Mouse (Mus musculus) gastrocnemius, postnatal 36 days (tissue): ENCODE measurements around the gene Zbed5. TPM values are rescaled to one million over a fixed set of nuclear protein-coding genes. Genes with fewer than 3 reads are reported as not detected.

Source experiments
- DNase-seq, 2 experiments: peaks; one replicate each; pipeline ENCODE4 v3.0.0; 2022
- intact Hi-C: fragments of 180-260 bp; cut with DNase I; formaldehyde crosslinking; loops from one replicate; pipeline ENCODE4 v1.15.1; 2025
- total RNA-seq, 2 experiments: library from RNA; stranded (reverse); gene quantifications; 2 replicates each; pipeline ENCODE4 v1.2.3; 2021

Zbed5 gene
- total RNA-seq, 2 experiments from 2014 or later: 0.23 to 0.27 TPM

DNA sequence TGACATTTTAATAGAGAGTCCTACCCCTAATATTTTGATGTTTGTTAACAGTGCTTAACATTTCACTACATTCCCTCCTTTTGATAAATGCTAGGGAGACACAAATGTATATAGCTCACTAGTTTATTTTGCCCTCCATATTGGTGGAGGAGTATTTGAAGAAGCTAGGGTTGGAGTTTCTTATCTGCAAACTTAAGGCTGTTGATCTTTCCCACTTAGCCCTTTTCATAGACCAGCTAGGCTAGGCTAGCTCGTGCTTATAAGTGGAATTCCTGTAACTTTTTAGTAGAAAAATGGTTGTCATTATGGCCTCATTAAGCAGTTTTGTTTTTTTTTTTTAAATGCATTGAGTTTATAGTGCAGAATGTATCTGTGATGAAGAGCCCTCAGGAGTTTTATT lies 47.9 kb downstream of the Zbed5 start:
- intact Hi-C loops: no loop called here
- no peak for DNase-seq

GRCm38 (mm10) chr5:129947528-129948033 lies 52.1 kb downstream of the Zbed5 start:
- intact Hi-C loops: no loop called here
- DNase-seq: no peak

- intact Hi-C loops: no loop called here
- no peak for DNase-seq
Measured at GRCm38 (mm10) chr5:129952143-129952542, 56.6 kb downstream of the Zbed5 start.

Other genes starting within 250 kb of the Zbed5 start
- 1 to 10 TPM; 1.3 to 2.2 TPM for gene Zfp11, start 225.6 kb upstream of the Zbed5 start, total RNA-seq
- not detected for gene Sept14, start 187.2 kb upstream of the Zbed5 start, total RNA-seq
- 10 to 100 TPM; 53.7 to 63.5 TPM for gene Mrps17, start 180.2 kb upstream of the Zbed5 start, total RNA-seq
- gene Nipsnap2, start 170.7 kb upstream of the Zbed5 start, total RNA-seq: 100 to 1,000 TPM; 503 to 556 TPM
- gene Psph, start 108.3 kb upstream of the Zbed5 start, total RNA-seq: 10 to 100 TPM; 13.1 to 15.2 TPM
- gene Sumf2, start 48.7 kb upstream of the Zbed5 start, total RNA-seq: 1 to 10 TPM; 5.0 to 5.9 TPM
- 100 to 1,000 TPM; 563 to 618 TPM for gene Chchd2, start 8.3 kb upstream of the Zbed5 start, total RNA-seq
- gene Phkg1, start 2.8 kb downstream of the Zbed5 start, total RNA-seq: 100 to 1,000 TPM; 374 to 387 TPM
- gene Nupr1l, start 12.8 kb downstream of the Zbed5 start, total RNA-seq: under 1 TPM; 0.48 to 0.52 TPM
- 10 to 100 TPM; 20.2 to 22.1 TPM for gene Vkorc1l1, start 46.2 kb downstream of the Zbed5 start, total RNA-seq
- gene Gusb, start 107.3 kb downstream of the Zbed5 start, total RNA-seq: 1 to 10 TPM; 7.3 to 8.0 TPM
- gene Asl, start 133.5 kb downstream of the Zbed5 start, total RNA-seq: 10 to 100 TPM in 1 of 2 experiments, 1 to 10 TPM in 1; 6.4 to 11.3 TPM
- 10 to 100 TPM; 16.0 to 16.4 TPM for gene Crcp, start 133.6 kb downstream of the Zbed5 start, total RNA-seq
- gene Tpst1, start 177.6 kb downstream of the Zbed5 start, total RNA-seq: 1 to 10 TPM; 4.0 to 6.0 TPM
- gene Kctd7, start 249.1 kb downstream of the Zbed5 start, total RNA-seq: 1 to 10 TPM; 1.8 to 2.2 TPM